Comparison of ENCODE assay signal across 8 mouse cellular contexts in genomic region chr11:102880585-102881313, GRCm38 (mm10). TPM values are rescaled to one million over a fixed set of nuclear protein-coding genes. Genes with fewer than 3 reads are reported as not detected.
A peak's percentile ranks its signal among the peaks of the same experiment; 100 is the strongest.
DNase-seq lines count a peak whose midpoint lies in the region; ATAC-seq lines count a peak whose summit lies in the region.

Gene Eftud2 (minus strand): TSS chr11:102880985.
Gene Ccdc103 (plus strand): TSS chr11:102881204.

- H3K36me3 ChIP-seq in heart, embryonic 13.5 days = peaks cover 21% of the 10 kb centered on the region
- peaks cover 25% of the 10 kb centered on the region for H3K36me3 ChIP-seq in liver, embryonic 12.5 days
- peaks cover 6% of the 10 kb centered on the region; the same call in 1 of the 2 replicates for H3K36me3 ChIP-seq in stomach, embryonic 15.5 days

- peak within 1 kb of the TSS; percentile 93 for H3K4me2 ChIP-seq in heart, embryonic 13.5 days
- H3K4me2 ChIP-seq in liver, embryonic 12.5 days = peak within 1 kb of the TSS; percentile 86
- peak within 1 kb of the TSS; percentile 79 for H3K4me2 ChIP-seq in stomach, embryonic 15.5 days

- H3K27ac ChIP-seq in heart, embryonic 13.5 days (replicated peaks) = peak within 1 kb of the TSS; percentile 82
- peak within 1 kb of the TSS; percentile 83 for H3K27ac ChIP-seq in liver, embryonic 12.5 days
- H3K27ac ChIP-seq in stomach, embryonic 15.5 days = peak within 1 kb of the TSS; percentile 89

- WGBS in heart, embryonic 13.5 days = under 1% methylated on average over 62 of the region's 62 CpGs
- under 1% methylated on average over 62 of the region's 62 CpGs for WGBS in liver, embryonic 12.5 days (ENCODE audit: insufficient replicate concordance)
- 0% methylated on average over 62 of the region's 62 CpGs for WGBS in stomach, embryonic 15.5 days

- ATAC-seq in erythroid progenitor cell, adult 5-6 weeks (replicated peaks; ENCODE audit: low FRiP score, poor library complexity, severe bottlenecking) = peak; percentile 87
- peak; percentile 81 for ATAC-seq in heart, embryonic 13.5 days (ENCODE audit: extremely low read depth, insufficient number of reproducible peaks, low FRiP score, low TSS enrichment)
- peak; percentile 90 for ATAC-seq in liver, embryonic 12.5 days
- peak; percentile 85 for ATAC-seq in stomach, embryonic 15.5 days (ENCODE audit: insufficient read depth, low FRiP score, low read depth)

- no peaks in the 10 kb centered on the region for H3K9me3 ChIP-seq in heart, embryonic 13.5 days
- no peaks in the 10 kb centered on the region for H3K9me3 ChIP-seq in liver, embryonic 12.5 days (replicated peaks)
- no peaks in the 10 kb centered on the region for H3K9me3 ChIP-seq in stomach, embryonic 15.5 days

- peaks cover 17% of the 10 kb centered on the region; the same call in 1 of the 2 replicates for H3K27me3 ChIP-seq in heart, embryonic 13.5 days (replicated peaks)
- H3K27me3 ChIP-seq in liver, embryonic 12.5 days (replicated peaks) = peaks cover 36% of the 10 kb centered on the region
- 0 out of 2 replicates have a peak, but pooled peaks cover 2% of the 10 kb centered on the region for H3K27me3 ChIP-seq in stomach, embryonic 15.5 days (replicated peaks)

- DNase-seq in CD4-positive helper T cell, adult 2 months (ENCODE audit: low read depth, low spot score) = peak; percentile 94
- DNase-seq in brain, embryonic 18.5 days (ENCODE audit: low read depth, low spot score) = peak; percentile 83
- DNase-seq in kidney, postnatal 10 days = peak; percentile 94
- peak; percentile 95 for DNase-seq in natural killer cell, adult 2 months (ENCODE audit: low spot score in 2 of 2)

- peak within 1 kb of the TSS; percentile 96 for H3K9ac ChIP-seq in heart, embryonic 13.5 days
- peak within 1 kb of the TSS; percentile 86 for H3K9ac ChIP-seq in liver, embryonic 12.5 days
- peak within 1 kb of the TSS; percentile 80 for H3K9ac ChIP-seq in stomach, embryonic 15.5 days

- H3K4me3 ChIP-seq in heart, embryonic 13.5 days = peak within 1 kb of the TSS; percentile 93
- peak within 1 kb of the TSS; percentile 84 for H3K4me3 ChIP-seq in liver, embryonic 12.5 days
- peak within 1 kb of the TSS; percentile 81 for H3K4me3 ChIP-seq in stomach, embryonic 15.5 days (replicated peaks)

- H3K4me1 ChIP-seq in heart, embryonic 13.5 days = peaks cover 37% of the 10 kb centered on the region
- peaks cover 48% of the 10 kb centered on the region for H3K4me1 ChIP-seq in liver, embryonic 12.5 days
- 0 out of 2 replicates have a peak, but pooled peaks cover 17% of the 10 kb centered on the region for H3K4me1 ChIP-seq in stomach, embryonic 15.5 days

RNA-seq across cellular contexts. Expression of gene Eftud2, which starts in this region (rescaled TPM):
- 93.7 and 136 TPM in 2 replicates for total RNA-seq in erythroid progenitor cell, adult 5-6 weeks (2015; ENCODE audit: low replicate concordance)
- total RNA-seq in erythroid progenitor cell, adult 5-6 weeks (2017; ENCODE audit: low replicate concordance) = 89.9 and 133 TPM in 2 replicates
- 119 and 125 TPM in 2 replicates for polyA plus RNA-seq in heart, embryonic 13.5 days (2015; fragmentation: Nextera tagmentation; extraction: Ambion mirVana)
- polyA plus RNA-seq in liver, embryonic 12.5 days (2016; fragmentation: Nextera tagmentation; extraction: Ambion mirVana) = 192 and 196 TPM in 2 replicates
- polyA plus RNA-seq in stomach, embryonic 15.5 days (2015; fragmentation: Nextera tagmentation; extraction: Ambion mirVana) = 155 and 169 TPM in 2 replicates

RNA-seq across cellular contexts. Expression of gene Ccdc103, which starts in this region (rescaled TPM):
- not detected in 2 replicates for total RNA-seq in erythroid progenitor cell, adult 5-6 weeks (2015; ENCODE audit: low replicate concordance)
- total RNA-seq in erythroid progenitor cell, adult 5-6 weeks (2017; ENCODE audit: low replicate concordance) = 1.3 TPM in 1 of 2 replicates, not detected in the other
- 0.71 and 0.88 TPM in 2 replicates for polyA plus RNA-seq in heart, embryonic 13.5 days (2015; fragmentation: Nextera tagmentation; extraction: Ambion mirVana)
- polyA plus RNA-seq in liver, embryonic 12.5 days (2016; fragmentation: Nextera tagmentation; extraction: Ambion mirVana) = 0.85 and 0.97 TPM in 2 replicates
- polyA plus RNA-seq in stomach, embryonic 15.5 days (2015; fragmentation: Nextera tagmentation; extraction: Ambion mirVana) = 1.1 TPM in 2 replicates

Comparison
In these comparisons a context has a peak if more than half of its experiments do, and no peak if none do; other contexts are left out.
1. Peak in every context shown above with its lines: DNase-seq, ATAC-seq, H3K4me3 ChIP-seq and H3K27ac ChIP-seq.